Mouse (Mus musculus) pancreas, adult 10 weeks (tissue): ENCODE results near the gene Mmp24. TPM values are rescaled to one million over a fixed set of nuclear protein-coding genes. Genes with fewer than 3 reads are reported as not detected.

ENCODE experiments used
- polyA plus RNA-seq: library from polyadenylated mRNA; stranded (reverse); fragments of 350-450 nt; fragmentation: Illumina TruSeq; extraction: RNeasy Lipid Tissue Mini Kit (QIAGEN cat#74804); gene quantifications from one replicate; pipeline ENCODE4 v1.2.3, GENCODE M21; 2015; ENCODE audit warnings: low read depth, low replicate concordance; ENCODE audit not compliant: insufficient read depth

Gene Mmp24
- 0.30 TPM for polyA plus RNA-seq

DNA sequence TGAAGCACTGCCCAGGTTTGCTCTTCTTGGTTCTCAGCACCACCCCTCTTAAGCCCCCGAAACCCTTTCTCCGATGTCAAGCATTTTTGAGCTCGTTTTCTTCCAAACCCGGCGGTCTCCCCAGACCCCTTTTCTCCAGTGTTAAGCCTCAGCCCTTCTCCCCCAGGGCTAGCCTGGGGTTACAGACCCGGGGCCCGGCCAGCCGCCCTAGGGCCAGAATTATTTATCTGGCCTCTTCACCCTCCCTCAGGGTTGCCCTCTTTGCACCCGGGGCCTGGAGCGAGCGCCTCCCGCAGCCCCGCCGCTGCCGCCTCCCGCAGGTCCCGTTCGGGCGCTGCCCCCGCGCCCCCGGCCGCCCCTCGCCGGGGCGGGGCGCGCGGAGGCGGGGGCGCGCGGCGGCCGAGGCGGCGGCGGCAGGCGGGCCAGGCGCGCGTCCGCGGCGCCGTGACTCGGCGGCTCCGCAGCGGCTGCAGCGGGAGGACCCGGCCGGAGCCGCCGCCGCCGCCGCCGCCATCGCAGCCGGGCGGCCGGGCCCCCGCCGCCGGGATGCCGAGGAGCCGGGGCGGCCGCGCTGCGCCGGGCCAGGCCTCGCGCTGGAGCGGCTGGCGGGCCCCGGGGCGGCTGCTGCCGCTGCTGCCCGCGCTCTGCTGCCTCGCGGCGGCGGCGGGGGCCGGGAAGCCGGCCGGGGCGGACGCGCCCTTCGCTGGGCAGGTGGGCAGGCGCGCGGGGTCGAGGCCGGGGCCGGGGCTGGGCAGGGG, at the start of gene Mmp24:
Gene Mmp24 (plus strand): TSS at position 416 of the 758 bp plus-strand sequence.

DNA sequence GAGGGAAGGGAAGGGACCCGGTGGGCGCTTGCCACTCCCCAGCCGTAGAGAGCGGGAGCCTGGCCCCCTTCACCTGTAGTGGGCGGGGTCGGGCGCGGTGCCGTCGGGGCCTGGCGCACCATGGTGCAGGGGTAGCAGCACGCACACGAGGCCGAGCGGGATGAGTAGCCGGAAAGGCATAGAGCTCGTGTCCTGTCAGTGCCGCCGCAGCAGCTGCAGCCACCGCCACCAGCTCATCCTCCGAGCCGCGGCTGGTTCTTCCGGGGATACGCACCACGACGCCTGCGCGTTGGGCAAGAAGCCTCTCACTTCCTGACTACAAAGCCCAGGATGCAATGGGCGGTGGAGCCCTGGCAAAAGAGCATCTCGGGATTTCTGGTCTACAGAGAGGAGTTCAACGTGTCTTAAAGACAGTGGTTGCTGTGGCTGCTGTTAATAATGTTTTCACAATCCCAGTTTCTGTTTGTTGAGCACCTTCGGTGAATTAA, 45.9 kb upstream of the Mmp24 start, which contains the start of gene Edem2:
Gene Edem2 (minus strand): TSS at position 318 of the 488 bp plus-strand sequence.

DNA sequence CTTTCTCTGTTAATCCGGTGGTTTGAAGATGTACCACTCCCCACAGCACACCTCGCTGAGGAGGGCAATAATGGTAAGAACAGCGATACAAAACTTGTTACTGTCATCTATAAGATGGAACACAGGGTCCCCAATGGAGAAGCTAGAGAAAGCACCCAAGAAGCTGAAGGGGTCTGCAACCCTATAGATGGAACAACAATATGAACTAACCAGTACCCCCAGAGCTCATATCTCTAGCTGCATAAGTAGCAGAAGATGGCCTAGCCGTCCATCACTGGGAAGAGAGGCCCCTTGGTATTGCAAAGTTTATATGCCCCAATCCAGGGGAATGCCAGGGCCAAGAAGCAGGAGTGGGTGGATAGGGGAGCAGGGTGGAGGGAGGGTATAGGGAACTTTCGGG, 39.4 kb upstream of the Mmp24 start, which contains the start of gene Gm17581:
Gene Gm17581 (minus strand): TSS at position 101 of the 400 bp plus-strand sequence.

DNA sequence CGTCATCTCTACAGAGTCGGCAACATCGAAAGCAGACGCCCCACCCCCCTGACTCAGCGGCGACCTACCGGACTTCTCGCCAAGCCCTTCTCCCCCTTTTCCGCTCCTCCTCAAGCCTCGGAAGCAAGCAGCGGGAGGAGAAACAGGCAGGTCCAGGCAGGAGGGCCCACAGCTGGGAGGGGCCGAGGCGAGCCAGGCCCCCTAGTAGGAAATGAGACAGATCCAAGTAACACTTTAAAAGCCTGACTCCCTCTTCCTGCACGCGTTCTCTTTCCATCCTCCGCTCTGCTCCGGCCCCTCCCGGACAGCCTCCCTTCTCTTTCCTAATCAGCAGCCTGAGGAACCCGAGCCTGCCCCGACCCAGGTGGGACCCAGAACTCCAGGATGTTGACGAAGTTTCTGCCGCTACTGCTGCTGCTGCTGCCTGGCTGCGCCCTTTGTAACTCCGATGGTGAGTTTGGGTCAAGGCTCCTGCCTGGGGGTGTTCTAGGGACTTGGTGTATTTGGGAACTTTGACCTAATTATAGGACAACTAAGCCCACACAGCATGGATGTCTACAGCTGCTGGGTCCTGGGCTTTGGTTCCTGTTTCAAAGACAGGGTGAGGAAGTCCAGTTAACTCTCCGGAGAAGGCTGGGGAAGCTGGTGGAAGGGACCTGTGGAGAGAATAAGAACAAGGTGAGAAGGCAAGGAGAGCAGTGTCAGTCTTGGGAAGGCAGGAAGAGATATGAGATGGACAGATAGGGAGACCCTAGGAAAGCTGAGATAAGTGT, 23.9 kb upstream of the Mmp24 start, which contains the start of gene Procr:
Gene Procr (plus strand): TSS at position 104 of the 773 bp plus-strand sequence.

DNA sequence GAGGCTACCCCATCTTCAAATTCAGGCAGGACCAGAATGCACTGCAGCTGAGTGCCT, 44.1 kb downstream of the Mmp24 start, which contains the start of gene BC029722:
Gene BC029722 (minus strand): TSS at position 35 of the 57 bp plus-strand sequence.

DNA sequence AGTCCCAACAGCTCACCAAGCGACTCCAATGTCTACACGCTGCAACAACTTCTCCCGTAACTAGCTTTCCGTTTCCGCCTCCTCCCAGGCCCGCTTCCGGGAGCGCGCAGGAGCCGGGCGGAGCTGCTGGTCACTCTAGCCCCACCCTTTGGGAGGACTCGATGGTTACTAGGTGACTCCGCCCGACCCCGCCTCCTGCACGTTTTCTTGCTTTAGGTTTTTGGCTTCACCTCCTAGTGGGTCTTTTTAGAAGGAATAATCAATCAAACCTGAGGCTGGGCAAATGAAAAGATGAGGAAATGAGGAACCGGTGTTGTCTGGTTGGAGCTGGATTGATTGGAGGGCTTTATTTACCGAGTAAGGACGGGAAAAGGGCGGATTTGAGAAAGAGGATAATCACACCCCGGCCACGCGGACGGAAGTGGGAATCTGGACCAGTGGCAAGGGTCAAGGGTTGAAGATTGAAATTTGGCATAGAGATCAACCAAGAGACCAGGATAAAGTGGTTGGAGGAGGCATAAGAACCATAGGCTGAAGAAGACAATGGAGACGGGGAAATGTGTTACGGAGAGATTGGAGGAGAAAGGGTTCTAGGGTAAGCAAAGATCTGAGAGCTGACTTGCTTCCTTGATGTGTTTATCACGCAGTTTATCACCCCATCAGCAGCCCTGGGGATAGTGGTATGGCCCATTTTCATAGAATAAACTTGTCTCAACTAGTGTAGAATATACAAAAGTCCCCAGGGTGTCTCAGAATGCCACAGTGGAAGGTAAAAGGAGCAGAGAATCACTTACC, 51.7 kb downstream of the Mmp24 start, which contains the start of gene Eif6:
Gene Eif6 (minus strand): TSS at position 296 of the 795 bp plus-strand sequence.

DNA sequence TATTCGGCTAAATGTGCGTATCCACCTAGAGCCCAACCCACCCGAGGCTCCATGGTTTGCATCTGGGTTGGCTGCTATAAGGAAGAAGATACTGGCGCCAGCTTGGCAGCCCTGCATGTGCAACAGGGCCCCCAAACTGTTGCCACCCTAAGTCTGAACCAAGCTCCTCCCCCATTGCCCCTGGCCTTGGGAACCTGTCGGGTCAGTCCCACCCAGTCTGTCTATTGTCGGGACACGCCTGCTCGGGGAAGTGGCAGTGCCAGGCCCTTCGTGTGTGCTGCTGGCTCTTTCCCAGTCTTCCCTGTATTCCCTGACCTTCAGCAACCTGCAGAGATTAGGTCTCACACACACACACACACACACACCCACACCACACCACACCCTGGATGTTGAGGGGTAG, 59.6 kb downstream of the Mmp24 start, which contains the start of gene Fam83c:
Gene Fam83c (minus strand): TSS at position 123 of the 400 bp plus-strand sequence.

Other genes with a start within 250 kb of the Mmp24 start
- 3.0 TPM for gene Gss, start 182.5 kb upstream of the Mmp24 start, polyA plus RNA-seq
- gene Myh7b, start 164.1 kb upstream of the Mmp24 start, polyA plus RNA-seq, result not detected
- gene Trpc4ap, start 83.0 kb upstream of the Mmp24 start, polyA plus RNA-seq, result 34.8 TPM
- gene Edem2, start 45.9 kb upstream of the Mmp24 start, polyA plus RNA-seq, result 84.1 TPM
- not detected for gene Gm17581, start 39.5 kb upstream of the Mmp24 start, polyA plus RNA-seq
- 6.8 TPM for gene Procr, start 24.2 kb upstream of the Mmp24 start, polyA plus RNA-seq
- gene BC029722, start 44.1 kb downstream of the Mmp24 start, polyA plus RNA-seq, result 13.2 TPM
- gene Eif6, start 51.6 kb downstream of the Mmp24 start, polyA plus RNA-seq, result 16.0 TPM
- not detected for gene Fam83c, start 59.5 kb downstream of the Mmp24 start, polyA plus RNA-seq
- 6.6 TPM for gene Uqcc1, start 155.0 kb downstream of the Mmp24 start, polyA plus RNA-seq
- not detected for gene Gm15557, start 165.4 kb downstream of the Mmp24 start, polyA plus RNA-seq
- not detected for gene Gdf5, start 170.0 kb downstream of the Mmp24 start, polyA plus RNA-seq
- gene Cep250, start 181.1 kb downstream of the Mmp24 start, polyA plus RNA-seq, result 3.5 TPM
- 1.3 TPM for gene 6430550D23Rik, start 232.6 kb downstream of the Mmp24 start, polyA plus RNA-seq
- gene Ergic3, start 232.7 kb downstream of the Mmp24 start, polyA plus RNA-seq, result 61.6 TPM